Mouse (Mus musculus): ENCODE results near the gene Top1. TPM values are rescaled to one million over a fixed set of nuclear protein-coding genes. Genes with fewer than 3 reads are reported as not detected.

Top1 gene
- total RNA-seq, 2 experiments from 2014 or later = 80.7 to 86.8 TPM

DNA sequence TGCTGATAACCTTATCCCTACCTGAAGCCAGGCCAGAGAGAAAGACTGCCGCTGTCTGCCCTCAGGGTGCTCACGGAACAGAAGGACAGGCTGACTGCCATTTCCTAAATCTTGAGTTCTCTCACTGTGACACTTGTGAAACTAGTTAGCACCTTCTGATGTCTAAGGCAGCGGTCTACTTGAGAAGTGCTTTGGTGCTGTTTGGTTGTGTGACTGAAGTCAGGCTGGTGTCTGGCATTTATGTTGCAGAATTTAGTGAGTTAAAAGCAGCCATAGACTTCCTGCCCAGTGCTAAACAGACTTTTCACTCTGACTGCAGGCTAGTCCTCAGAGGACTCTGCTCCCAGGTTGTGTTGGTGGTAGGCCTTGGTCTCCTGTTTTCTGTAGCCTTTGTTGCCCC, 88.6 kb downstream of the Top1 start:
- intact Hi-C loops (cut with DNase I) = loop anchor here (5.0 kb wide), 2 partner anchors 138 to 153 kb away; partner anchors contain the start of gene Zhx3
- no peak for DNase-seq (ENCODE audit: low spot score in 2 of 2)

DNA sequence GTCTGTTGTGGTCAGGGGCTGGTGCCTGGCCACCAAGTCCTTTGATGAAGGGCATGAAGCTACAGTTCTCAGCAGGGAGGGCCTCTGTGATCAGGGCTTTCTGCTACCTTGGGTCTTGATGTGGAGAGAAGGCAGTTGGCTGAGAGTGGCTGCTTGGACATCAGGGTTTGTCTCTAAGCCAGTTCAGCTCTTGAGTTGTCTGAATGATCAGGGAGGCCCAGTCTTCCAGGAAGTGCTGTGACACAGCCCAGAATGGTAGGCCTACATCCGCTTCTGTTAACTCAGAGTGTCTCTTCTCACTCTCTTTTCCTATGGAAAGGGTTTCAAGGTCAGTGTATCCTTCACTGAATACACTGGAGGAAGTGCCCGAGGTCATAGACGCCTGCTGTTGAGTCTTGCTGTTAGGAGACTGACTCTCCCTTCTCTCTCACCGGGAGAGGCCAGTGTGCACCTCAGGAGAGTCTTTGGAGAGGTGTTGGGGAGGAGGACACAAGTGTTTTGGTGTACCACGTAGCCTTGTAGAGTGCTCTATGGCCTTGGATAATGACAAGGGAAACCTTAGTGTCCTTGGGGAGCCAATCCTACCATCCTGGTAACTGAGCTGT, 90.1 kb downstream of the Top1 start:
- DNase-seq (ENCODE audit: low spot score in 2 of 2) = no peak
- intact Hi-C loops (cut with DNase I) = no loop called here

DNA sequence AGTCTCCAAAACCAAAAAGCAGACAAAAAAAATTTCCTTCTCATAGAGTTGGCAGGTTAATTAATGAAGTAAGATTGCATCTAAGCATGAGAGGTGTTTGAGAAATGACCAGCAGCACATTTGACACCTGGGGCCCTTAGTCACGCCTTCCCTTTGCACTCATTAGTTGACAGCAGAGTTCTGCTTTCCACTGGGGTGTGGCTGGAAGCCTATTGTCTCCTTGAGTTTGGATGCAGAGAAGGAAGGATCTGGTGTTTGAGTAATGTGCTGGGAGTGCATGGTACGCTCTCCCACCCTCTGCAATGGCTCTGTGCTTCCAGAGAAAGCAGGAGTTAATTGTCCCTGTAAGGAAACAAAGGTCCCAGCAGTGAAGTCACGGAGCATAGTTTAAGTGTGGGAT, 90.8 kb downstream of the Top1 start:
- DNase-seq (ENCODE audit: low spot score in 2 of 2) = no peak
- intact Hi-C loops (cut with DNase I) = no loop called here

DNA sequence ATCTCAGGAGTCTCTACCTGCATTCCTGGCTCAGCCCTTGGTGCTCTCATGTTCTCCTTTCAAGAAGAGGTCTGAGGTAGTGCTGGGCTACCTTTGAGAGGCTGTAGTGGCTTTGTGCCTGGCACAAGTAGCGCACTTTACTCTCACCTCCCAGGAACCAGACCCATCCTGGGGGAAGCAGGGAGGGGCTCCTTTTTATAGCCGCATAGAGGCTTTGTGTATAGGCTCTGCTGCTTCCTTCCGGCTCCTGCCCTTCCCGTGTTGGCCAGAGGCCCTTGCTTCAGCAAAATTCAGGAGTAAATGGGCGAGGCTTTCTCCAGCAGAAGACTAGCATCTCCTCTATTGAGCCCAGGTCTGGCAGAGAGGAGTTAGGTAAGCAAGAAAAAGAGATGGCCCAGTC, 92.7 kb downstream of the Top1 start:
- DNase-seq (ENCODE audit: low spot score in 2 of 2) = no peak
- intact Hi-C loops (cut with DNase I) = no loop called here

DNA sequence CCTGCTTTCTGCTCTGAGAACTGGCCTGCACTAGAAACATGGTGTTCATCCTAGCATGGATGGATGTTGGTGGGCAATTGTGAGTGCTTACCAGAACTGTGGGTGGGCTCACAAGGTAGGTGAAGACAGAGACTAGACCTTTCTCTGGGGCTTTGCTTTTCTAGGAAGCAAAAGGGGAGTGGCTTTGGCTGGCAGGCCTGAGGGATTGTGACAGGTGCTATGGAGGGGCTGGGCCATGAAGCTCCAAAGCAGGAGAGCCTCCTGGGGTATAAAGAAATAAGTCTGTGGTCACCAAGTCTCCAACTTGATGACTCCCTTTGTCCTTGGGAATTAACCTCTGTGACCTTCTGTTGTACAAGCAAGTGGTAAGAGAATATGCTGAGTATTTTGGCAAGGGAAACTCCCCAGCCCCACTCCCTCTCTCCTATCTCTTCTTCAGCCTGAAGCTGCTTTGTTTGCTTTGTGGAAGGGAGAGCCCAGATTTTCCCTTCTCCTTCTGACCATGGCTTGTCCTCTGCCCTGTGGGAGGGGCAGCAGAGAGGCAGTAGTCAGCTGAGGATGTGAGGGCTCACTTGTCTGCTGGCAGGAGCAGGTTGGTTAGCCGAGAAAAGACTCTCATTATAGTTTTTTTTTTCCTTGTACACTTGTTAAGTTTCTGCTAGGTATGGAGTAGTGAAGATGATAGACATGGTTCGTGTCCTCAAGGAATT, 94.1 kb downstream of the Top1 start:
- no peak for DNase-seq (ENCODE audit: low spot score in 2 of 2)
- intact Hi-C loops (cut with DNase I) = no loop called here

DNA sequence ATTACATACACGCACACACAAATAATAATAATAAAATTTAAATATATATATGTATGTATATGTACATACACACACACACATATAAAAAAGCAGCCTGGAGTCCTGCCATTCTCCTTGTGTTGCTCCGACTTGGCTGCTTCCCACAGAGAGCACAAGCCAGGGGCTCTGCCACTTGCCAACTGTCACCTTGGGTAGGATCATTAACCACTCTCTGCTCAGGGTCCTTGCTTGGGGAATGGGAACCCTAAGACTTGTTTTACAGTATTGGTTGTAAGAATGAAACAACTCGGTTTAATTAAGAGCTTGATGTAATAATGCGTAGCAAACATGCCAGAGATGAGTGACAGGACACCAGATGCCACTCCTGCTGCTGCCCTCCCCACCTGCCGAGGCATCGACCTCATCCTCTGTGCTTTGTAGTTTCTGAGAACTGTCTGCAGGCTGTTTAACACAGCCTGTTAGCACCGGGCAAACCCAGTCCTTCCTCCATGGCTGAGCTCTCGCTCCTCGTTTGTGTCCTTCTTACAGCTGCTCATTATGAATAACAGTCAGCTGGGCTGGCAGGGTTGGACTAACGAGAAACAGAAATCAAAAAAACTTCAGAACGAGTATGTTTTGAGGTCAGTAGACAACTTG, 95.0 kb downstream of the Top1 start:
- intact Hi-C loops (cut with DNase I) = no loop called here

DNA sequence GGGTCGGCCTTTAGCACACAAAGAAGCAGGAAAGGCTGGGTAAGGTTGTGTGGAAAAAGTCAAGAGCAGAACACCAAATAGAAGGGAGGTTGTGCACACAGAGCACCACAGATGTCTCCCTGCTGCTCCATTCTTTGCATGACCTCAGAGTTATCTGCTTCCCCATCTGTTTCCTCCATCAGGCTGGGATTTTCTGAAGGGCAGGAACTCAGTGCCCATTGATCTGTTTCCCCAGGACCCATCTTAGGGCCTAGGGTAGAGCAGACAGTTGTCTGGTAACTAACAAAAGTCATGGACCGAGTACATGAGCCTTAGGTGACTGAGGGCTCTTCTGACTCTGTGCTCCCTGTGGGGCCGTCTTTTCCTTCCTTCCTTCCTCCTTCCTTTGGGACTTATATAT, 95.9 kb downstream of the Top1 start:
- no peak for DNase-seq (ENCODE audit: low spot score in 2 of 2)
- intact Hi-C loops (cut with DNase I) = no loop called here

More for the DNA sequence above, 95.0 kb downstream of the Top1 start:
- DNase-seq (ENCODE audit: low spot score in 2 of 2) = no peak

DNA sequence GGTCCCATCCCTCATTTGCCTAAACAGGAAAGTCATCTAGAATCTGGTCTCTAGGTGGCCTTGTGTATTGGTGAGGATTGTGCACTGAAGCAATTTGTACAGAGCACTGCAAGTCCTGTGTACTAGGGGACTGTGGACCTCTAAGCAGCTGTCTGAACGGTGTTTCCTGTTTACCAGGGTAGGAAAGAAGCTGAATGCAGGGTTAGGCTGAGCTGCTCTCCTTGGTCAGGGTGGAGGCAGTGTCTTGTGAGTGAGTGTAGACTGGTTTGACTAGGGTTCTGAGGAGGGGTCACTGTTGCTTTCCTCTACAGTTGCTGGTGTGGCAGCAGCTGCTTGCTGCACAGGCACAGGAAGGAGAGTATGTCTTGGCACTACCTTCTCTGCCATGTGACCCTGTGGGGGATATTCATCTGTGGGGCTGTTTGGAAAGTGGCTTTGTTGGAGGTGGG, 96.5 kb downstream of the Top1 start:
- DNase-seq (ENCODE audit: low spot score in 2 of 2) = no peak
- intact Hi-C loops (cut with DNase I) = no loop called here

DNA sequence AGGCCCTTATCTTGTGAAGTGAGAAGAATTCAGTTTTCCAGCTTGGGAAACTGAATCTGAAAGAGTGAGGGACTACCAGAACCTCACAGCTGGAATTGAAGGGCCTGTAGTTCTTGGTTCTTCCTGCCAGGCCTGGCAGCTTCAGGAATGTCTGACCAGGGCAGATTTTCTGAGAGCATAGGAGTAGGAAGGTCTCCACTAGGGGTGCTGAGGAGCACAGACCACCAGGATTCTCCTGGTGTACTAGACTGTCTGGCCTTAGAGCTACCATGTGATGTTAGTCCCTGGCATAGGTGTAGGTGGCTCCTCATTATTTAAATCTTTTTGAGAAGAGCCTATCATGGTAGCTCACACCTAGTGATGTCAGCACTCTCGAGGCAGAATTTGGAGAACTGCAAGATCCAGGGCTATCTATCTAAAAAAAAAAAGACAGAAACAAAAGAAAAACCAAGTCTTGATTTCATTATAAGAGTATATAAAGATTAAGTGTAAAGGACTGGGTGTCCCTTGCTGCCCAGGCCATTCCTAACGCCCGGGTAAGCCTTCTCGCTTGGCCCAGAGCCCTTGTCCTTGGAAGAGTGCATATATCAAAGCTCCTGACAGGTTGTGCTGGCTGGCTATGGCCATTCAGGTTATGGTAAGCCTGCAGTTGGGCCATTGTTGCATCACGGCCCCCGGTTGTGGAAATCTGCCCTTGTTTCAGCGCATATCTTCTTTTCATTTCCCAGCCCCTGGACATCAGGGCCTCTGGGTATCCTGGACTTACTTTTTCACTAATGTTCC, 98.5 kb downstream of the Top1 start:
- intact Hi-C loops (cut with DNase I) = no loop called here
- peak; percentile 49 to 62 for DNase-seq (ENCODE audit: low spot score in 2 of 2)

DNA sequence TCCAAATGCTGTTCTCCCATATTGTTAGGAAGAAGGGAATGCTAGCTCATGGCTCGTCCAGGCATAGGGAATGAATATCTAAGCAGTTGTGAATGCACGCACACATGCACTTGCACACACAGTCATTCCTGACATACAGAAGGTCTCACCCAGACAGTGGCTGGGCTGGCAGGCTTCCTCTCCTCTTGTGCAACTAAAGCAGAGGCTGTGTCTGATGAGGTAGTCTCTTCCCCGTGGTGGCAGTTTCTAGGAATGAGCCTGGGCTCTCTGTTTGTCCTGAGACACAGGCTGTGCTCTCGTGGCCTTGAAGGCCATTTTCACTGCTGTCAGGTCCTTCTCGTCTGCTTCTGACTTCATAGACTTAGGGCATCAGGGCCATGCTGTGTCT, 99.1 kb downstream of the Top1 start:
- intact Hi-C loops (cut with DNase I) = no loop called here
- DNase-seq (ENCODE audit: low spot score in 2 of 2) = no peak

DNA sequence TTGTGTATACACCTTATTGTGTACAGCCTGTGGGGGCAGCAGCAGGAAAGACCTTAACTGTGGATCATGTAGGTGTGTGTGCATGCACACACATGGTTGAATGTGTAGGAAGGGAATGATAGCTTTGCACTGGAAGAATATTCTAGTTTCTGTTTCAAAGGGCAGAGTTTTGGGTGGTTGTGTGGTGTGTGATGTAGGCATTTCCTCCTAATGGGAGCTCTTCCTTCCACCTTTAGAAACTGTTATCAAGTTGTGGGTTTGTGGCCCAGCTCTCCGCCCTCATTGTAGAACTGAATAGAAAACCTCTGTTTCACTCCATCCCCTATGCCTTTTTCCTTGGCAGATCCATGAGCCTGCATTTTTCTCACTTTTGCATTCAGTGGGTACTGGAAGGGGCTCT, 99.8 kb downstream of the Top1 start:
- no peak for DNase-seq (ENCODE audit: low spot score in 2 of 2)
- intact Hi-C loops (cut with DNase I) = no loop called here

DNA sequence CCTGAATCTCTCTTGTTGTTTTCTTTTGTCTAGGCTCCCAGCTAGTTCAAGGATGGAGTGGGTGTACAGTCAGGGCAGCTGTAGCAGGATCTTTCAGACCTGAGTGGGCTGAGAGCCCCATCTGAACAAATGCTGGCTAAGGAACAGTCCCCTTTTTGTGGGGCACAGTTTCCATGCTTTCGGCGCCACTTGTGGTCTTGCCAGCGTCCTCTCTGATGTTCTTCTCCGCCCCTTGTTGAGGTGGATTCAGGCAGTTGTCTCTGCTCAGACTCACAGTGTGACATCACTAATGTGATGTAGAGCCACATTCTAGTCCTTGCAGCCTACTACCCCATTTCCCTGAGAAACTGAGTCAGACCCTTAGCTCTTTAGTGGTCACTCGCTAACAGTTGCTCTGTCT, 100.9 kb downstream of the Top1 start:
- intact Hi-C loops (cut with DNase I) = no loop called here
- no peak for DNase-seq (ENCODE audit: low spot score in 2 of 2)

DNA sequence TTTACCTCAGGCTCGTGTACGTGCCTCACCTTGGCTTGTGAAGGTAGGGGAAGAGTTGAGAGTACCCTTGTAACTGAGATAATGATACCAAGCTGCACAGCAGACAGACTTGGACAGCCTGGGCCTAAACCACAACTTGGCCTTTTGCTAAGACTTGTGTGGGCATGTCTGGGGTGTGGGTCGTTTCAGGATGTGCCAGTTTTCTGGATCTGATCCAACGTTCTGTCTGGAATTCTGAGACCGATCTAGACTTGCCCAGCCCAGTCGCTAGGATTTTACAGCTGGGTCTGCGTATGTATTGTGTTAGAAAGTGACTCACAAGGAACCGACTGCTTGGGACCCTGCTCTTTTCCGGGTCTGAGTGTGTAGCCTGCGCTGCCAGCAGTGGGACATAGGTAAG, 101.4 kb downstream of the Top1 start:
- intact Hi-C loops (cut with DNase I) = no loop called here
- no peak for DNase-seq (ENCODE audit: low spot score in 2 of 2)

DNA sequence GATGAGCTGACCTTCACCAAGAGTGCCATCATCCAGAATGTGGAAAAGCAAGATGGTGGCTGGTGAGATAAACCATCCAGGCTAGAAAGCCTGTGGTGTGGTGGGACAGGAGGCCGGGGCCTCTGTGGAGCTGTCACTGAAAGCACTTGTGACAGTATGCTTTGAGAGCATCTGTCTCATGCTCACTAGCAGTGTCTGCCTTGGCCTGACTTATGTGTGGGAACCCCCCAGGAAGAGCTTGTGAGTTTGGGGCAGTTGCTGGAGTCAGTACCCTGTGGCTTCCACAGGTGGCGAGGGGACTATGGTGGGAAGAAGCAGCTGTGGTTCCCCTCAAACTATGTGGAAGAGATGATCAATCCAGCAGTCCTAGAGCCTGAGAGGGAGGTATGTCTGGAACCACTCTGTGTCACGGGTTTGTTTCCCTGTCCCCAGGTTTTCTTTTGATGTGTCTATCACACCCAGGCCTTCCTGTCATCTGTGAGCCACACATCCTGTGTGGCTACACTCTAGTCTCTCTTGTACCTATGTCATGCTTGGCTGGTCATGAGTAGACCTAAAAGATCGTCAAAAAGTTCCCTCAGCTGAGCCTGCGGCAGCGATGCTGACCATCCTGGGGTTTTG, 111.0 kb downstream of the Top1 start:
- intact Hi-C loops (cut with DNase I) = no loop called here
- no peak for DNase-seq (ENCODE audit: low spot score in 2 of 2)

DNA sequence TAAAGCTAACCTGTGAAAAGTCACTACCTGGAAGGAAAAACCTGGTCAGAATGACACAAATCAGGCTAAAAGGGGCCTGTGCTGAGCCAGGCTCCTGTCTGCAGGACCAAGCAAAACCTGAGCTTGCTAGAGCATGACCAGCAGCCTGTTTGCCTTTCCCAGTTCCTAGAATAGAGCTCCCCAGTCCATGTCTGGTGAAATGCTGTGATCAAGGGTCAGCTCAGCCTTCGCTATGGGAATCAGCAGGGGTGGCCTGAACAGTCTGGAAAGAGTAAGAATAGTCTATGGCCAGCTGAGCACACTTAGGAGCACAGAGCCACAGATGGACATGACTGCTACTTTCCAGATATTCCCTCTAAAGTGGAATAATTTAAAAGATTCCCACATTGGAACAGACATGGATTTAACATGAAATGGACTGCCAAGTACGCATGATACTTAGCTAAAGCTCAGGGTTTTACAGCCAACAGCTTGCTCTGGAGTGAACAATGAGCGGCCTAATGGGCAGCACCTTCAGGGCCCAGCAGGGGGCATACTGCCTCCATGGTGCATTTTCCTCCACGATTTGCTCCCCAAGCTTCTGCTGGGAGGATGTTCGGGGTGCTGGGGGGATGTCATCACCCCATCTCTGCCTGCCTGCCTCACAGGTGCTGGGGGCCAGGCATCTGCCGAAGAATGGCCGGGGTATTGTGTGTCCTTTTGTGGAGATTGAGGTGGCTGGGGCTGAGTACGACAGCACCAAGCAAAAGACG, 114.9 kb downstream of the Top1 start:
- peak; percentile 66 to 69 for DNase-seq (ENCODE audit: low spot score in 2 of 2)
- intact Hi-C loops (cut with DNase I) = loop anchor here (2.0 kb wide), 1 partner anchor 126 kb away; no protein-coding TSS in a partner anchor

DNA sequence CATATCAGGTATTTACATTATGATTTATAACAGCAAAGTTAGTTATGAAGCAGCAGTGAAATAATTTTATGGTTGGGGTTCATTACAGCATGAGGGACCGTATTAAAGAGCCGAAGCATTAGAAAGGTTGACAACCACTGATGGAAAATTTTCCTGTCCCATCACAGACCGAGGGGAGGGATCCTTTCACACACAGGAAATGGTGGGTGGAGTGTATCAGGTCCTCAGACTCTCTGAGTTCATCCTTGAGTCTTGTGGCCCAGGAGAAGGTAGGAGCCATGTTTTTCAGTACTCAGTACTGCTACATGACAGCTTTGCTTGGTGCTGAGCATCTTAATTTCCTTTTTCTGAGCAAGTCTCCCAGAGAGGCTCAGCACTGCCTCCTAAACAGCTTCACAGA, 118.1 kb downstream of the Top1 start:
- DNase-seq (ENCODE audit: low spot score in 2 of 2) = no peak
- intact Hi-C loops (cut with DNase I) = no loop called here

DNA sequence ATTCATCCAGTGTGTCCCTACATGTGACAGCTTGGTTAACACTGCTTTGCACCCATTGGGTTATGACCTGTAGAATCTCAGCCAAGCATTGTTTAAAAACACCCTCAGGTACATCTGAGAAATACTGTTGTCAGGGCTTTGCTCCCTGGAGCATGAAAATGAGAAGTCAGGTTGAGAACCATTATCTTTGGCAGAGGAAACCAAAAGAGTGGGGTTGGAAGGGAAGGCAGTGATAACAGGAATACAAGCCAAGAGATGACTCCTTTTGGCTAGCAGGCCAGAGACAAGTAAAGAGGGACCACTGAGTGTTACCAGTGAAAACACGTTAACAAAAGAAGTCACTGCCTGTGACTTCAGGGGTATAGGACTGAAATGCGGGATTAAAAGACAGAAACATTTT, 118.7 kb downstream of the Top1 start:
- intact Hi-C loops (cut with DNase I) = no loop called here
- DNase-seq (ENCODE audit: low spot score in 2 of 2) = no peak

DNA sequence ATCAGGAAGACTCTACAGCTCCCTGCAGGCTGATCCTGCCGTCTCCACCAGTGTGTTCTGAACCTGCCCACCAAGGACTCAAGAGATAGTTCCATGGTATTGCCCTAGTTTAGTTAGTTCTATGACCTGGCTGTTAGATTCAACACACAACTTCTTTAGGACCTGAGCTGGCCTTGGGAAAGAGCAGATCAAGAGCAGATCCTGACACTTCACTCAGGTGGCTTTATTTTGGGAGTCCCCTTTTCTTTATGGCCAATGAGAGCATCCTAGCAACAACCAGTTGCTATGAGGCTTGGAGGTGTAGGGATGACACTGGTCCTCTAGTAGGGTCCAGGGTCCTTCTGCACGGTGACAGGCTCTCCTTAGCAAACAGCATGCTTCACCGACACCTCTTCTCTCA, 119.4 kb downstream of the Top1 start:
- no peak for DNase-seq (ENCODE audit: low spot score in 2 of 2)
- intact Hi-C loops (cut with DNase I) = no loop called here

DNA sequence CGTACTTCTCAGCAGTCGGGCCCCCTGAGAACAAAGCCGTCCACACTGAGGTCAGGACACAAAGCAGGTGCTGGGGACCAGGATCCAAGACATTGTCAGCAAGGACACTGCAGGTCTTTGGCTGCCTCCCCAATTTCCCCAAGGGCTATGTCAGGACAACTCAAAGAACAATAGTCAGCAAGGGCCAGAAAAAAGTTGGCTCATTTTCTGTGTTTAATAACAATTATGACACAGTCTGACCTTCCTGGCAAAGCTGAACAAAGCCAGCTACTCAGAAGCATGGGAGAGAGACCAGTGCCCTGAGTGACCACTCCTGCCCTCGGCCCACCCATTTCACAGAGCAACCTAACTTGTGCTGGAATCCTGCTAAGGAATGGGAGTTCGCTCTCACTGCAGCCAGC, 120.7 kb downstream of the Top1 start:
- intact Hi-C loops (cut with DNase I) = no loop called here
- no peak for DNase-seq (ENCODE audit: low spot score in 2 of 2)

All from left cerebral cortex, postnatal 14 days (tissue).